Mouse (Mus musculus): ENCODE results near the gene Psma3.

DNA sequence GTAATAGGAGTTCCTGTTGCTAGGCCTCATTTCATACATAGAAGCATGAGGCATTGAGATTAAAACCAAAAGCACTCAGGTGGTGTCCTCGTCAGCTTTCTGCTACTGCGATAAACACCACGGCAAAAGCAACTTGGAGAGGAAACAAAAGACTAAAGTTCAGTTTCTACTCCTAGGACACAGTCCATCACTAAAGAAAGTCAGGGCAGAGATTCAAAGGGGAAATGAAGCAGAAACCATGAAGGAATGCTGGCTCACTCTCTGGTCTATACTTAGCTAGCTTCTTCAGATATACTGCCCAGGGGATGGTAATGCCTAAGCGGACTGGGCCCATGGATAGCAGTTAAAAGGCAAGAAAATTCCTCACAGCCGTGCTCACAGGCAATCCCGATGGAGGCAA is 27.0 kb downstream of the Psma3 start:
- TF ChIP-seq CTCF (IDR thresholded peaks at IDR 0.05; ENCODE audit: borderline replicate concordance, extremely low read depth, insufficient read depth, insufficient read length) = no peak
- TF ChIP-seq POLR2A (IDR thresholded peaks at IDR 0.05; ENCODE audit: borderline replicate concordance, extremely low read depth, insufficient read depth, insufficient read length, poor library complexity, severe bottlenecking) = no peak

All from brain, embryonic 14.5 days (tissue).